Mouse (Mus musculus): ENCODE data around the gene Gimap8.
"Not testable (repeated sequence)": the region's sequence is repeated elsewhere in the genome, so short reads cannot be mapped to it uniquely, and the experiment has no call there.

Gimap8 gene

GRCm38 (mm10) chr6:48646995-48647394 is at the start of gene Gimap8:
Gimap8 (plus strand) TSS chr6:48647234.
- DNase-seq: peak; percentile 44

GRCm38 (mm10) chr6:48600594-48600993 is 46.4 kb upstream of the Gimap8 start:
- no peak for DNase-seq

- peak; percentile 96 for DNase-seq
Measured at GRCm38 (mm10) chr6:48601271-48602079, 45.6 kb upstream of the Gimap8 start, which contains the start of gene Zfp775. Zfp775 (plus strand) TSS chr6:48602063.

GRCm38 (mm10) chr6:48602080-48602741 is 44.8 kb upstream of the Gimap8 start:
- no peak for DNase-seq

GRCm38 (mm10) chr6:48608124-48608523 is 38.9 kb upstream of the Gimap8 start:
- no peak for DNase-seq

GRCm38 (mm10) chr6:48609512-48609911 is 37.5 kb upstream of the Gimap8 start:
- no peak for DNase-seq

- DNase-seq: no peak
Measured at GRCm38 (mm10) chr6:48610657-48611056, 36.4 kb upstream of the Gimap8 start.

GRCm38 (mm10) chr6:48613464-48613863 is 33.6 kb upstream of the Gimap8 start:
- DNase-seq: no peak

GRCm38 (mm10) chr6:48614756-48615155 is 32.3 kb upstream of the Gimap8 start:
- DNase-seq: no peak

- no peak for DNase-seq
Measured at GRCm38 (mm10) chr6:48620031-48620430, 27.0 kb upstream of the Gimap8 start.

GRCm38 (mm10) chr6:48622186-48622843 is 24.7 kb upstream of the Gimap8 start:
- not testable (repeated sequence) for DNase-seq

- DNase-seq: no peak
Measured at GRCm38 (mm10) chr6:48623460-48623859, 23.6 kb upstream of the Gimap8 start.

- DNase-seq: no peak
Measured at GRCm38 (mm10) chr6:48626464-48626863, 20.6 kb upstream of the Gimap8 start, which contains the start of gene AI854703. AI854703 (plus strand) TSS chr6:48626764.

- DNase-seq: peak; percentile 85
Measured at GRCm38 (mm10) chr6:48626984-48627383, 20.1 kb upstream of the Gimap8 start.

GRCm38 (mm10) chr6:48627511-48627924 is 19.5 kb upstream of the Gimap8 start:
- no peak for DNase-seq

- DNase-seq: no peak
Measured at GRCm38 (mm10) chr6:48628377-48628776, 18.7 kb upstream of the Gimap8 start.

- peak; percentile 77 for DNase-seq
Measured at GRCm38 (mm10) chr6:48628808-48629660, 18.0 kb upstream of the Gimap8 start.

GRCm38 (mm10) chr6:48629661-48630034 is 17.4 kb upstream of the Gimap8 start:
- no peak for DNase-seq

GRCm38 (mm10) chr6:48630831-48631230 is 16.2 kb upstream of the Gimap8 start:
- no peak for DNase-seq

- no peak for DNase-seq
Measured at GRCm38 (mm10) chr6:48635105-48635504, 11.9 kb upstream of the Gimap8 start.

- peak; percentile 43 for DNase-seq
Measured at GRCm38 (mm10) chr6:48636515-48636914, 10.5 kb upstream of the Gimap8 start.

- DNase-seq: no peak
Measured at GRCm38 (mm10) chr6:48637811-48638500, 9.1 kb upstream of the Gimap8 start.

Data from retina, postnatal 1 day (tissue).